ENCODE assay signal across 25 mouse cellular contexts in genomic region chr2:118099104-118099503, GRCm38 (mm10). TPM values are rescaled to one million over a fixed set of nuclear protein-coding genes. Genes with fewer than 3 reads are reported as not detected.
DNase-seq lines count a peak whose midpoint lies in the region; ATAC-seq and TF ChIP-seq lines count a peak whose summit lies in the region.
"Had no signal": no experiment of that assay in that cellular context is flagged by ENCODE, and none has a peak within 500 bp of the region (broad histone marks: within the 10 kb centered on the region; RNA-seq: fewer than 3 reads in every experiment).

No protein-coding gene starts in this region.

- no peaks in the 10 kb centered on the region for H3K27me3 ChIP-seq in forebrain, embryonic 13.5 days
- no peaks in the 10 kb centered on the region for H3K27me3 ChIP-seq in forebrain, embryonic 10.5 days (ENCODE audit: poor library complexity, severe bottlenecking)
- H3K27me3 ChIP-seq in hindbrain, embryonic 14.5 days (ENCODE audit: control insufficient read depth, insufficient read depth, low read length) = no peaks in the 10 kb centered on the region
- H3K27me3 ChIP-seq in hindbrain, embryonic 13.5 days = no peaks in the 10 kb centered on the region
- H3K27me3 ChIP-seq in limb, embryonic 14.5 days (ENCODE audit: control insufficient read depth, insufficient read depth, low read length) = no peaks in the 10 kb centered on the region
- H3K27me3 ChIP-seq: embryonic facial prominence, embryonic 13.5 days; heart, embryonic 13.5 days; hindbrain, embryonic 12.5 days; intestine, embryonic 15.5 days; neural tube, embryonic 12.5 days; Patski had no signal

- H3K36me3 ChIP-seq in forebrain, embryonic 13.5 days (ENCODE audit: poor library complexity, severe bottlenecking) = no peaks in the 10 kb centered on the region
- no peaks in the 10 kb centered on the region for H3K36me3 ChIP-seq in forebrain, embryonic 10.5 days (replicated peaks)
- H3K36me3 ChIP-seq in hindbrain, embryonic 14.5 days (replicated peaks; ENCODE audit: control insufficient read depth, insufficient read depth) = no peaks in the 10 kb centered on the region
- no peaks in the 10 kb centered on the region for H3K36me3 ChIP-seq in hindbrain, embryonic 13.5 days
- no peaks in the 10 kb centered on the region for H3K36me3 ChIP-seq in limb, embryonic 14.5 days (ENCODE audit: control insufficient read depth, insufficient read depth, low read length)
- H3K36me3 ChIP-seq: embryonic facial prominence, embryonic 13.5 days; heart, embryonic 13.5 days; hindbrain, embryonic 12.5 days; intestine, embryonic 15.5 days; neural tube, embryonic 12.5 days had no signal

- no peak overlapping the region for H3K27ac ChIP-seq in forebrain, embryonic 13.5 days
- H3K27ac ChIP-seq in forebrain, embryonic 10.5 days = no peak overlapping the region
- H3K27ac ChIP-seq in hindbrain, embryonic 14.5 days = no peak overlapping the region
- H3K27ac ChIP-seq in hindbrain, embryonic 13.5 days = no peak overlapping the region
- H3K27ac ChIP-seq in embryonic fibroblast, embryonic 13.5 days (ENCODE audit: insufficient read depth, low read length) = peak overlapping the region; percentile 29; the same call in 1 of the 2 replicates
- H3K27ac ChIP-seq in limb, embryonic 14.5 days (replicated peaks; ENCODE audit: low read depth, low read length) = peak overlapping the region; percentile 34
- H3K27ac ChIP-seq: embryonic facial prominence, embryonic 13.5 days; heart, embryonic 13.5 days; hindbrain, embryonic 12.5 days; intestine, embryonic 15.5 days; neural tube, embryonic 12.5 days had no signal

- 52% methylated on average over 4 of the region's 4 CpGs for WGBS in forebrain, embryonic 13.5 days
- WGBS in forebrain, embryonic 10.5 days = 87% methylated on average over 4 of the region's 4 CpGs
- 69% methylated on average over 4 of the region's 4 CpGs for WGBS in hindbrain, embryonic 14.5 days
- 76% methylated on average over 4 of the region's 4 CpGs for WGBS in hindbrain, embryonic 13.5 days
- WGBS in limb, embryonic 14.5 days = 13% methylated on average over 4 of the region's 4 CpGs

- TF ChIP-seq POLR2A in embryonic fibroblast, embryonic 13.5 days (IDR thresholded peaks at IDR 0.05; ENCODE audit: low read depth, low read length) = no peak
- no peak for TF ChIP-seq POLR2A in limb, embryonic 14.5 days (IDR thresholded peaks at IDR 0.05; ENCODE audit: borderline replicate concordance, extremely low read depth, insufficient read depth, insufficient read length)

- no peak overlapping the region for H3K9ac ChIP-seq in forebrain, embryonic 13.5 days
- H3K9ac ChIP-seq in hindbrain, embryonic 14.5 days = no peak overlapping the region
- no peak overlapping the region for H3K9ac ChIP-seq in hindbrain, embryonic 13.5 days
- no peak overlapping the region for H3K9ac ChIP-seq in limb, embryonic 14.5 days (ENCODE audit: low read depth, low read length, severe bottlenecking)
- H3K9ac ChIP-seq: embryonic facial prominence, embryonic 13.5 days; heart, embryonic 13.5 days; hindbrain, embryonic 12.5 days; intestine, embryonic 15.5 days; neural tube, embryonic 12.5 days had no signal

- H3K4me3 ChIP-seq in forebrain, embryonic 13.5 days = no peak overlapping the region
- H3K4me3 ChIP-seq in forebrain, embryonic 10.5 days = no peak overlapping the region
- H3K4me3 ChIP-seq in hindbrain, embryonic 14.5 days (replicated peaks; ENCODE audit: low read length) = no peak overlapping the region
- H3K4me3 ChIP-seq in hindbrain, embryonic 13.5 days = no peak overlapping the region
- no peak overlapping the region for H3K4me3 ChIP-seq in embryonic fibroblast, embryonic 13.5 days (ENCODE audit: insufficient read depth, low read length)
- H3K4me3 ChIP-seq in limb, embryonic 14.5 days (replicated peaks; ENCODE audit: low read length) = no peak overlapping the region
- H3K4me3 ChIP-seq: embryonic facial prominence, embryonic 13.5 days; heart, embryonic 13.5 days; hindbrain, embryonic 12.5 days; intestine, embryonic 15.5 days; neural tube, embryonic 12.5 days had no signal

- H3K4me2 ChIP-seq in forebrain, embryonic 13.5 days = no peak overlapping the region
- no peak overlapping the region for H3K4me2 ChIP-seq in hindbrain, embryonic 14.5 days (replicated peaks)
- no peak overlapping the region for H3K4me2 ChIP-seq in hindbrain, embryonic 13.5 days
- no peak overlapping the region for H3K4me2 ChIP-seq in limb, embryonic 14.5 days (replicated peaks; ENCODE audit: low read depth, low read length, severe bottlenecking)
- H3K4me2 ChIP-seq: embryonic facial prominence, embryonic 13.5 days; heart, embryonic 13.5 days; hindbrain, embryonic 12.5 days; intestine, embryonic 15.5 days; liver, embryonic 11.5 days; neural tube, embryonic 12.5 days had no signal

- DNase-seq in forebrain, embryonic 10.5 days (ENCODE audit: extremely low spot score, low spot score) = no peak
- no peak for DNase-seq in hindbrain, embryonic 14.5 days (ENCODE audit: low spot score)
- peak; percentile 62 for DNase-seq in limb, embryonic 14.5 days (ENCODE audit: low spot score)
- no peak for DNase-seq in frontal cortex, postnatal 36 days (ENCODE audit: low spot score in 2 of 2)
- no peak for DNase-seq in gastrocnemius, postnatal 10 days
- DNase-seq: adrenal gland, adult 8-10 months; cerebellum, adult 9-11 months; kidney, adult 9 months; kidney, postnatal 25 days; lung, adult 18-20 months; lung, postnatal 14 days; right cerebral cortex, postnatal 14 days; spleen, adult 18-20 months; thymus, postnatal 25 days had no signal

- peak; percentile 45; the same call in 1 of the 2 replicates for ATAC-seq in forebrain, embryonic 13.5 days
- ATAC-seq in hindbrain, embryonic 14.5 days (ENCODE audit: low FRiP score) = peak; percentile 40; the same call in 1 of the 2 replicates
- no peak for ATAC-seq in hindbrain, embryonic 13.5 days (ENCODE audit: low FRiP score)
- ATAC-seq in limb, embryonic 14.5 days (ENCODE audit: low FRiP score, low read depth) = peak; percentile 78; the same call in 1 of the 2 replicates
- ATAC-seq: CD4-positive, CD25-positive, alpha-beta regulatory T cell, adult 4 months; intestine, embryonic 15.5 days; Patski had no signal

- no peak for TF ChIP-seq CTCF in embryonic fibroblast, embryonic 13.5 days (IDR thresholded peaks at IDR 0.05; ENCODE audit: borderline replicate concordance, insufficient read depth, low read length)

- H3K9me3 ChIP-seq in forebrain, embryonic 13.5 days (replicated peaks) = no peaks in the 10 kb centered on the region
- H3K9me3 ChIP-seq in forebrain, embryonic 10.5 days = no peaks in the 10 kb centered on the region
- H3K9me3 ChIP-seq in hindbrain, embryonic 14.5 days (ENCODE audit: control insufficient read depth, low read length) = no peaks in the 10 kb centered on the region
- H3K9me3 ChIP-seq in hindbrain, embryonic 13.5 days = no peaks in the 10 kb centered on the region
- no peaks in the 10 kb centered on the region for H3K9me3 ChIP-seq in limb, embryonic 14.5 days (ENCODE audit: control insufficient read depth, low read length)
- H3K9me3 ChIP-seq: embryonic facial prominence, embryonic 13.5 days; heart, embryonic 13.5 days; hindbrain, embryonic 12.5 days; intestine, embryonic 15.5 days; neural tube, embryonic 12.5 days had no signal

- H3K4me1 ChIP-seq in forebrain, embryonic 13.5 days = no peaks in the 10 kb centered on the region; the same call in 1 of the 2 replicates
- H3K4me1 ChIP-seq in forebrain, embryonic 10.5 days = 0 out of 2 replicates have a peak, but pooled peaks cover 3% of the 10 kb centered on the region
- no peaks in the 10 kb centered on the region for H3K4me1 ChIP-seq in hindbrain, embryonic 14.5 days (replicated peaks; ENCODE audit: control insufficient read depth, insufficient read depth, low read length)
- no peaks in the 10 kb centered on the region for H3K4me1 ChIP-seq in hindbrain, embryonic 13.5 days (replicated peaks)
- peaks cover 5% of the 10 kb centered on the region for H3K4me1 ChIP-seq in embryonic fibroblast, embryonic 13.5 days (ENCODE audit: control insufficient read depth, insufficient read depth, low read length)
- peaks cover 12% of the 10 kb centered on the region for H3K4me1 ChIP-seq in limb, embryonic 14.5 days (ENCODE audit: control insufficient read depth, insufficient read depth, low read length)
- H3K4me1 ChIP-seq: heart, embryonic 13.5 days; hindbrain, embryonic 12.5 days; intestine, embryonic 15.5 days; neural tube, embryonic 12.5 days had no signal

RNA-seq across cellular contexts. Expression of gene Thbs1, which starts 12.6 kb away (rescaled TPM):
- polyA plus RNA-seq in forebrain, embryonic 13.5 days (2015; fragmentation: Nextera tagmentation; extraction: Ambion mirVana) = 5.9 and 9.2 TPM in 2 replicates
- polyA plus RNA-seq in forebrain, embryonic 10.5 days (2016; fragmentation: Nextera tagmentation; extraction: Ambion mirVana) = 40.0 and 40.9 TPM in 2 replicates
- 6.5 and 6.6 TPM in 2 replicates for polyA plus RNA-seq in hindbrain, embryonic 14.5 days (2014; fragmentation: Nextera tagmentation; extraction: Ambion mirVana)
- 8.1 and 11.3 TPM in 2 replicates for polyA plus RNA-seq in hindbrain, embryonic 13.5 days (2015; fragmentation: Nextera tagmentation; extraction: Ambion mirVana)
- 2,892 and 6,250 TPM in 2 replicates for polyA plus RNA-seq in embryonic fibroblast, embryonic 13.5 days (2011; ENCODE audit: insufficient read length, low read depth, missing spikeins)
- polyA plus RNA-seq in limb, embryonic 14.5 days (2012; rRNA removed) = 86.2 and 103 TPM in 2 replicates
- 99.4 and 108 TPM in 2 replicates for polyA plus RNA-seq in limb, embryonic 14.5 days (2014; fragmentation: Nextera tagmentation; extraction: Ambion mirVana)
- total RNA-seq in gastrocnemius, postnatal 10 days (2021) = 10 to 100 TPM; 25.1 to 38.4 TPM

Comparison
In these comparisons a context has a peak if more than half of its experiments do, and no peak if none do; other contexts are left out.
1. H3K27ac ChIP-seq: peak in embryonic fibroblast, embryonic 13.5 days (single experiment) and limb, embryonic 14.5 days (single experiment); none in forebrain, embryonic 13.5 days (single experiment), forebrain, embryonic 10.5 days (single experiment), hindbrain, embryonic 14.5 days (single experiment) and hindbrain, embryonic 13.5 days (single experiment).
2. RNA of gene Thbs1, which starts 12.6 kb away (polyA plus RNA-seq): 2,892 to 6,250 TPM in embryonic fibroblast, embryonic 13.5 days; 86.2 to 108 TPM in limb, embryonic 14.5 days, 40.0 to 40.9 TPM in forebrain, embryonic 10.5 days, 8.1 to 11.3 TPM in hindbrain, embryonic 13.5 days, 6.5 to 6.6 TPM in hindbrain, embryonic 14.5 days and 5.9 to 9.2 TPM in forebrain, embryonic 13.5 days; every median in the first group is over 10 times any median in the second.